Comparison of ENCODE assay signal across 8 mouse cellular contexts in genomic region chr3:121426621-121427519, GRCm38 (mm10). TPM values are rescaled to one million over a fixed set of nuclear protein-coding genes. Genes with fewer than 3 reads are reported as not detected.
A peak's percentile ranks its signal among the peaks of the same experiment; 100 is the strongest.
DNase-seq lines count a peak whose midpoint lies in the region; ATAC-seq lines count a peak whose summit lies in the region.

No protein-coding gene starts in this region.

- ATAC-seq in heart, embryonic 11.5 days (replicated peaks; ENCODE audit: insufficient number of reproducible peaks, low FRiP score, low TSS enrichment), result peak; percentile 77
- peak; percentile 84 for ATAC-seq in kidney, embryonic 16.5 days (ENCODE audit: low FRiP score, low TSS enrichment)
- peak; percentile 67 for ATAC-seq in liver, embryonic 12.5 days
- ATAC-seq in stomach, embryonic 15.5 days (ENCODE audit: insufficient read depth, low FRiP score, low read depth), result peak; percentile 81

- peak overlapping the region; percentile 92 for H3K4me2 ChIP-seq in heart, embryonic 11.5 days
- peak overlapping the region; percentile 89 for H3K4me2 ChIP-seq in kidney, embryonic 16.5 days (replicated peaks; ENCODE audit: low read depth, low read length)
- peak overlapping the region; percentile 95 for H3K4me2 ChIP-seq in liver, embryonic 12.5 days
- H3K4me2 ChIP-seq in stomach, embryonic 15.5 days, result peak overlapping the region; percentile 86

- H3K9ac ChIP-seq in heart, embryonic 11.5 days (ENCODE audit: low read depth, low read length), result peak overlapping the region; percentile 97
- H3K9ac ChIP-seq in kidney, embryonic 16.5 days (replicated peaks; ENCODE audit: low read length), result peak overlapping the region; percentile 97
- H3K9ac ChIP-seq in liver, embryonic 12.5 days, result peak overlapping the region; percentile 83
- peak overlapping the region; percentile 97 for H3K9ac ChIP-seq in stomach, embryonic 15.5 days

- no peaks in the 10 kb centered on the region for H3K36me3 ChIP-seq in erythroblast, embryonic 14.5 days (ENCODE audit: control insufficient read depth)
- H3K36me3 ChIP-seq in heart, embryonic 11.5 days (ENCODE audit: control insufficient read depth, insufficient read depth, low read length), result no peaks in the 10 kb centered on the region
- no peaks in the 10 kb centered on the region for H3K36me3 ChIP-seq in kidney, embryonic 16.5 days (ENCODE audit: insufficient read depth, low read length)
- no peaks in the 10 kb centered on the region for H3K36me3 ChIP-seq in liver, embryonic 12.5 days
- H3K36me3 ChIP-seq in stomach, embryonic 15.5 days, result no peaks in the 10 kb centered on the region

- peaks cover 30% of the 10 kb centered on the region for H3K4me1 ChIP-seq in erythroblast, embryonic 14.5 days (ENCODE audit: control insufficient read depth)
- peaks cover 32% of the 10 kb centered on the region for H3K4me1 ChIP-seq in heart, embryonic 11.5 days (ENCODE audit: control insufficient read depth, insufficient read depth, low read length)
- peaks cover 27% of the 10 kb centered on the region for H3K4me1 ChIP-seq in kidney, embryonic 16.5 days (ENCODE audit: insufficient read depth, low read length)
- H3K4me1 ChIP-seq in liver, embryonic 12.5 days, result peaks cover 62% of the 10 kb centered on the region
- peaks cover 25% of the 10 kb centered on the region; the same call in 1 of the 2 replicates for H3K4me1 ChIP-seq in stomach, embryonic 15.5 days

- peak overlapping the region; percentile 98 for H3K27ac ChIP-seq in heart, embryonic 11.5 days (ENCODE audit: low read depth, low read length)
- peak overlapping the region; percentile 97 for H3K27ac ChIP-seq in kidney, embryonic 16.5 days (ENCODE audit: low read length)
- peak overlapping the region; percentile 83 for H3K27ac ChIP-seq in liver, embryonic 12.5 days
- H3K27ac ChIP-seq in stomach, embryonic 15.5 days, result peak overlapping the region; percentile 98

- H3K4me3 ChIP-seq in erythroblast, embryonic 14.5 days (replicated peaks), result peak overlapping the region; percentile 68
- H3K4me3 ChIP-seq in heart, embryonic 11.5 days (ENCODE audit: low read depth, low read length), result peak overlapping the region; percentile 88
- peak overlapping the region; percentile 88 for H3K4me3 ChIP-seq in kidney, embryonic 16.5 days (ENCODE audit: low read length)
- peak overlapping the region; percentile 70 for H3K4me3 ChIP-seq in liver, embryonic 12.5 days
- H3K4me3 ChIP-seq in stomach, embryonic 15.5 days (replicated peaks), result peak overlapping the region; percentile 91

- H3K27me3 ChIP-seq in erythroblast, embryonic 14.5 days (ENCODE audit: control insufficient read depth), result peaks cover 31% of the 10 kb centered on the region
- H3K27me3 ChIP-seq in heart, embryonic 11.5 days (ENCODE audit: control insufficient read depth, insufficient read depth, low read length), result no peaks in the 10 kb centered on the region
- H3K27me3 ChIP-seq in kidney, embryonic 16.5 days (ENCODE audit: insufficient read depth, low read length), result no peaks in the 10 kb centered on the region
- peaks cover 21% of the 10 kb centered on the region for H3K27me3 ChIP-seq in liver, embryonic 12.5 days (replicated peaks)
- no peaks in the 10 kb centered on the region for H3K27me3 ChIP-seq in stomach, embryonic 15.5 days (replicated peaks)

- H3K9me3 ChIP-seq in erythroblast, embryonic 14.5 days (ENCODE audit: control insufficient read depth, low read length), result no peaks in the 10 kb centered on the region
- H3K9me3 ChIP-seq in heart, embryonic 11.5 days (replicated peaks; ENCODE audit: control insufficient read depth, low read length), result no peaks in the 10 kb centered on the region
- H3K9me3 ChIP-seq in kidney, embryonic 16.5 days (ENCODE audit: low read length), result no peaks in the 10 kb centered on the region
- no peaks in the 10 kb centered on the region for H3K9me3 ChIP-seq in liver, embryonic 12.5 days (replicated peaks)
- H3K9me3 ChIP-seq in stomach, embryonic 15.5 days, result no peaks in the 10 kb centered on the region

- under 1% methylated on average over 89 of the region's 93 CpGs for WGBS in heart, embryonic 11.5 days (ENCODE audit: insufficient replicate concordance)
- under 1% methylated on average over 92 of the region's 93 CpGs for whole genome bisulfite sequencing in kidney, embryonic 16.5 days
- WGBS in liver, embryonic 12.5 days (ENCODE audit: insufficient replicate concordance), result under 1% methylated on average over 93 of the region's 93 CpGs
- under 1% methylated on average over 84 of the region's 93 CpGs for WGBS in stomach, embryonic 15.5 days

- peak; percentile 76 for DNase-seq in CD4-positive helper T cell, adult 2 months (ENCODE audit: low read depth, low spot score)
- DNase-seq in brain, embryonic 18.5 days (ENCODE audit: low read depth, low spot score), result peak; percentile 30
- DNase-seq in neural tube, embryonic 10.5 days (ENCODE audit: extremely low spot score, low spot score), result peak; percentile 86

RNA-seq across cellular contexts. Expression of gene Cnn3, which starts 0.6 kb away (rescaled TPM):
- 0.15 and 0.17 TPM in 2 replicates for polyA plus RNA-seq in erythroblast, embryonic 14.5 days (2012)
- 488 and 525 TPM in 2 replicates for polyA plus RNA-seq in heart, embryonic 11.5 days (2014; fragmentation: Nextera tagmentation; extraction: Ambion mirVana)
- polyA plus RNA-seq in kidney, embryonic 16.5 days (2015; fragmentation: Nextera tagmentation; extraction: Ambion mirVana), result 620 and 668 TPM in 2 replicates
- polyA plus RNA-seq in liver, embryonic 12.5 days (2016; fragmentation: Nextera tagmentation; extraction: Ambion mirVana), result 138 and 143 TPM in 2 replicates
- 522 and 525 TPM in 2 replicates for polyA plus RNA-seq in stomach, embryonic 15.5 days (2015; fragmentation: Nextera tagmentation; extraction: Ambion mirVana)

Comparison
In these comparisons a context has a peak if more than half of its experiments do, and no peak if none do; other contexts are left out.
1. Peak in every context shown above with its lines: DNase-seq, ATAC-seq, H3K4me3 ChIP-seq and H3K27ac ChIP-seq.
2. DNase-seq: peak in every context shown above with its lines; median percentile 86 in neural tube, embryonic 10.5 days; 76 in CD4-positive helper T cell, adult 2 months; 30 in brain, embryonic 18.5 days.
3. RNA of gene Cnn3, which starts 0.6 kb away (polyA plus RNA-seq): 620 to 668 TPM in kidney, embryonic 16.5 days, 522 to 525 TPM in stomach, embryonic 15.5 days, 488 to 525 TPM in heart, embryonic 11.5 days and 138 to 143 TPM in liver, embryonic 12.5 days; 0.15 to 0.17 TPM in erythroblast, embryonic 14.5 days; every median in the first group is over 100 times any median in the second.